Mouse (Mus musculus) stomach, postnatal 0 days (tissue): ENCODE results near the gene Leng1. TPM values are rescaled to one million over a fixed set of nuclear protein-coding genes. Genes with fewer than 3 reads are reported as not detected.

ENCODE experiments used
- ATAC-seq: fragments of 200-750 bp; cut with Nextera tagmentation; 2 replicates; pipeline ENCODE4 v1.8.0; 2017; ENCODE audit not compliant: low FRiP score, low TSS enrichment
- DNase-seq: peaks from one replicate; pipeline ENCODE4 v3.0.0-alpha.2; 2016; ENCODE audit warnings: low spot score
- H3K27ac ChIP-seq: fragments of 300-500 bp; sonication (generic); replicated peaks from 2 replicates; pipeline ENCODE4 v1.5.1; 2014; ENCODE audit warnings: mild to moderate bottlenecking, control low read depth
- H3K27me3 ChIP-seq: fragments of 300-500 bp; sonication (generic); 2 replicates; pipeline ENCODE4 v1.6.1; 2014; ENCODE audit warnings: low read length; ENCODE audit not compliant: control insufficient read depth, insufficient read depth
- H3K36me3 ChIP-seq: fragments of 300-500 bp; sonication (generic); 2 replicates; pipeline ENCODE4 v1.6.1; 2014; ENCODE audit warnings: low read length, mixed read lengths; ENCODE audit not compliant: control insufficient read depth, insufficient read depth
- H3K4me1 ChIP-seq: fragments of 300-500 bp; sonication (generic); replicated peaks from 2 replicates; pipeline ENCODE4 v1.6.1; 2014; ENCODE audit warnings: antibody characterized with exemption; ENCODE audit not compliant: control insufficient read depth, insufficient read depth
- H3K4me2 ChIP-seq: fragments of 300-500 bp; sonication (generic); replicated peaks from 2 replicates; pipeline ENCODE4 v1.6.1; 2014; ENCODE audit warnings: low read depth, mild to moderate bottlenecking, control low read depth, moderate library complexity
- H3K4me3 ChIP-seq: fragments of 300-500 bp; sonication (generic); 2 replicates; pipeline ENCODE4 v1.5.1; 2014; ENCODE audit warnings: low read depth, low read length, control low read depth
- H3K9ac ChIP-seq: fragments of 300-500 bp; sonication (generic); 2 replicates; pipeline ENCODE4 v1.6.1; 2014; ENCODE audit warnings: mild to moderate bottlenecking, low read length, control low read depth, mixed read lengths
- H3K9me3 ChIP-seq: fragments of 300-500 bp; sonication (generic); 2 replicates; pipeline ENCODE4 v1.6.1; 2016; ENCODE audit warnings: low read length; ENCODE audit not compliant: control insufficient read depth
- CTCF ChIP-seq: IDR thresholded peaks from 2 replicates; pipeline ENCODE4 v1.5.1; 2016; ENCODE audit warnings: antibody characterized with exemption, low read depth, mild to moderate bottlenecking, moderate library complexity
- EP300 ChIP-seq: optimal IDR thresholded peaks from 2 replicates; pipeline ENCODE3; 2016; ENCODE audit warnings: antibody characterized with exemption
- WGBS: fragments of 180-500 bp; shearing (Covaris S2); extraction: QIAGEN DNeasy Blood & Tissue Kit; methylation state at CpG from one replicate; pipeline ENCODE4 v1.1.7; 2014; 5-methylcytosine and 5-hydroxymethylcytosine counted together
- polyA plus RNA-seq: library from polyadenylated mRNA; unstranded; fragments of >200 nt; fragmentation: Nextera tagmentation; extraction: Ambion mirVana; gene quantifications from 2 replicates; pipeline ENCODE4 v1.2.1, GENCODE M21; 2015

The Leng1 gene
- polyA plus RNA-seq, 1 experiment from 2014 or later: 11.7 TPM

- no peaks in the 10 kb centered on the region for H3K27me3 ChIP-seq
- WGBS: 1% methylated on average over 50 of the region's 58 CpGs
- peaks cover 6% of the 10 kb centered on the region; the same call in 1 of the 2 replicates for H3K36me3 ChIP-seq
- TF ChIP-seq CTCF: no peak
- no peak for TF ChIP-seq EP300
- H3K27ac ChIP-seq: peak overlapping the region; percentile 99
- peak overlapping the region; percentile 80 for H3K4me2 ChIP-seq
- peaks cover 10% of the 10 kb centered on the region for H3K4me1 ChIP-seq
- no peaks in the 10 kb centered on the region for H3K9me3 ChIP-seq
- H3K4me3 ChIP-seq: peak overlapping the region; percentile 99
- H3K9ac ChIP-seq: peak overlapping the region; percentile 98
- no peak for ATAC-seq
- DNase-seq: no peak
These were observed 20.1 kb downstream of the Leng1 start for GRCm38 (mm10) chr7:3645488-3646025.

GRCm38 (mm10) chr7:3644672-3645487 is 20.8 kb downstream of the Leng1 start, which contains the start of gene Cnot3:
Gene Cnot3, plus strand, starts transcription at chr7:3645268.
- under 1% methylated on average over 53 of the region's 58 CpGs for WGBS
- Histone ChIP-seq H3K36me3 (peaks cover 11% of the 10 kb centered on the region; the same call in 1 of the 2 replicates), H3K9me3 (no peaks in the 10 kb centered on the region), H3K4me2 (peak within 1 kb of the TSS; percentile 80), H3K4me3 (peak within 1 kb of the TSS; percentile 99), H3K4me1 (peaks cover 10% of the 10 kb centered on the region), H3K27ac (peak within 1 kb of the TSS; percentile 99), H3K27me3 (no peaks in the 10 kb centered on the region), H3K9ac (peak within 1 kb of the TSS; percentile 98)
- TF ChIP-seq EP300 (peak; percentile 95), CTCF (no peak)
- DNase-seq: peak; percentile 98
- peak; percentile 98 for ATAC-seq

GRCm38 (mm10) chr7:3644348-3644671 is 21.3 kb downstream of the Leng1 start:
- WGBS: under 1% methylated on average over 11 of the region's 11 CpGs
- TF ChIP-seq CTCF: no peak
- TF ChIP-seq EP300: no peak
- Histone ChIP-seq H3K4me1 (peaks cover 10% of the 10 kb centered on the region), H3K36me3 (peaks cover 14% of the 10 kb centered on the region; the same call in 1 of the 2 replicates), H3K4me2 (peak overlapping the region; percentile 42), H3K27ac (peak overlapping the region; percentile 49; the same call in 1 of the 2 replicates), H3K27me3 (no peaks in the 10 kb centered on the region), H3K4me3 (peak overlapping the region; percentile 41), H3K9me3 (no peaks in the 10 kb centered on the region), H3K9ac (no peak overlapping the region)
- no peak for ATAC-seq
- DNase-seq: no peak

- ATAC-seq (no peak), DNase-seq (no peak)
- Histone ChIP-seq H3K4me3 (peak overlapping the region; percentile 41; the same call in 1 of the 2 replicates), H3K27me3 (no peaks in the 10 kb centered on the region), H3K9me3 (no peaks in the 10 kb centered on the region), H3K4me1 (peaks cover 10% of the 10 kb centered on the region), H3K36me3 (peaks cover 14% of the 10 kb centered on the region; the same call in 1 of the 2 replicates), H3K9ac (no peak overlapping the region), H3K27ac (no peak overlapping the region), H3K4me2 (peak overlapping the region; percentile 42)
- TF ChIP-seq CTCF (no peak), EP300 (no peak)
- WGBS: 19% methylated on average over 9 of the region's 9 CpGs
These were observed 21.8 kb downstream of the Leng1 start for GRCm38 (mm10) chr7:3643843-3644242.

GRCm38 (mm10) chr7:3643412-3643811 is 22.2 kb downstream of the Leng1 start:
- ATAC-seq (no peak), DNase-seq (no peak)
- Histone ChIP-seq H3K27ac (no peak overlapping the region), H3K27me3 (no peaks in the 10 kb centered on the region), H3K4me3 (no peak overlapping the region), H3K9ac (no peak overlapping the region), H3K4me1 (peaks cover 10% of the 10 kb centered on the region), H3K9me3 (no peaks in the 10 kb centered on the region), H3K4me2 (no peak overlapping the region), H3K36me3 (peaks cover 14% of the 10 kb centered on the region; the same call in 1 of the 2 replicates)
- WGBS: 59% methylated on average over 5 of the region's 5 CpGs
- no peak for TF ChIP-seq CTCF

- Histone ChIP-seq H3K4me1 (peaks cover 8% of the 10 kb centered on the region), H3K27ac (peak overlapping the region; percentile 91; the same call in 1 of the 2 replicates), H3K4me2 (peak overlapping the region; percentile 92), H3K9me3 (no peaks in the 10 kb centered on the region), H3K36me3 (peaks cover 2% of the 10 kb centered on the region; the same call in 1 of the 2 replicates), H3K4me3 (peak overlapping the region; percentile 56), H3K9ac (peak overlapping the region; percentile 66), H3K27me3 (no peaks in the 10 kb centered on the region)
- ATAC-seq (no peak), DNase-seq (no peak)
- TF ChIP-seq EP300 (no peak), CTCF (no peak)
- 45% methylated on average over 3 of the region's 3 CpGs for WGBS
These were observed 35.2 kb downstream of the Leng1 start for GRCm38 (mm10) chr7:3630478-3630815.
